In genomic region chr14:57533214-57533613, GRCm38 (mm10) we compare ENCODE assay signal across 9 mouse cellular contexts. TPM values are rescaled to one million over a fixed set of nuclear protein-coding genes. Genes with fewer than 3 reads are reported as not detected.
DNase-seq lines count a peak whose midpoint lies in the region; ATAC-seq and TF ChIP-seq lines count a peak whose summit lies in the region.
"Had no signal": no experiment of that assay in that cellular context is flagged by ENCODE, and none has a peak within 500 bp of the region (broad histone marks: within the 10 kb centered on the region; RNA-seq: fewer than 3 reads in every experiment).

No protein-coding gene starts in this region.

- no peaks in the 10 kb centered on the region for H3K9me3 ChIP-seq in hindbrain, embryonic 11.5 days (ENCODE audit: control insufficient read depth, low read length)
- no peaks in the 10 kb centered on the region for H3K9me3 ChIP-seq in hindbrain, embryonic 14.5 days (ENCODE audit: control insufficient read depth, low read length)
- no peaks in the 10 kb centered on the region for H3K9me3 ChIP-seq in kidney, postnatal 0 days (replicated peaks; ENCODE audit: low read length)
- H3K9me3 ChIP-seq: limb, embryonic 13.5 days had no signal

- 45% methylated on average over 3 of the region's 3 CpGs for whole genome bisulfite sequencing in hindbrain, embryonic 11.5 days
- WGBS in hindbrain, embryonic 14.5 days = 41% methylated on average over 3 of the region's 3 CpGs
- WGBS in kidney, postnatal 0 days = 45% methylated on average over 3 of the region's 3 CpGs

- peaks cover 14% of the 10 kb centered on the region; the same call in 1 of the 2 replicates for H3K27me3 ChIP-seq in hindbrain, embryonic 11.5 days (ENCODE audit: control insufficient read depth, insufficient read depth, low read length)
- peaks cover 5% of the 10 kb centered on the region; the same call in 1 of the 2 replicates for H3K27me3 ChIP-seq in hindbrain, embryonic 14.5 days (ENCODE audit: control insufficient read depth, insufficient read depth, low read length)
- H3K27me3 ChIP-seq in kidney, postnatal 0 days (ENCODE audit: insufficient read depth, low read length) = no peaks in the 10 kb centered on the region

- no peaks in the 10 kb centered on the region for H3K36me3 ChIP-seq in hindbrain, embryonic 11.5 days (ENCODE audit: control insufficient read depth, insufficient read depth, low read length)
- H3K36me3 ChIP-seq in hindbrain, embryonic 14.5 days (replicated peaks; ENCODE audit: control insufficient read depth, insufficient read depth) = no peaks in the 10 kb centered on the region
- H3K36me3 ChIP-seq in kidney, postnatal 0 days (ENCODE audit: insufficient read depth, low read length) = no peaks in the 10 kb centered on the region
- H3K36me3 ChIP-seq: limb, embryonic 13.5 days had no signal

- H3K4me1 ChIP-seq in hindbrain, embryonic 11.5 days (replicated peaks; ENCODE audit: control insufficient read depth, insufficient read depth, low read length) = peaks cover 8% of the 10 kb centered on the region; the same call in 1 of the 2 replicates
- peaks cover 22% of the 10 kb centered on the region for H3K4me1 ChIP-seq in hindbrain, embryonic 14.5 days (replicated peaks; ENCODE audit: control insufficient read depth, insufficient read depth, low read length)
- 0 out of 2 replicates have a peak, but pooled peaks cover 4% of the 10 kb centered on the region for H3K4me1 ChIP-seq in kidney, postnatal 0 days (replicated peaks; ENCODE audit: insufficient read depth, low read length)

- no peak for ATAC-seq in hindbrain, embryonic 11.5 days (ENCODE audit: low FRiP score)
- no peak for ATAC-seq in hindbrain, embryonic 14.5 days (ENCODE audit: low FRiP score)
- ATAC-seq in kidney, postnatal 0 days (replicated peaks; ENCODE audit: low FRiP score, low read depth) = no peak

- no peak overlapping the region for H3K27ac ChIP-seq in hindbrain, embryonic 11.5 days (ENCODE audit: low read depth, low read length)
- no peak overlapping the region for H3K27ac ChIP-seq in hindbrain, embryonic 14.5 days
- H3K27ac ChIP-seq in kidney, postnatal 0 days = no peak overlapping the region

- no peak overlapping the region for H3K9ac ChIP-seq in hindbrain, embryonic 11.5 days (ENCODE audit: low read depth, low read length)
- H3K9ac ChIP-seq in hindbrain, embryonic 14.5 days = no peak overlapping the region
- H3K9ac ChIP-seq in kidney, postnatal 0 days (ENCODE audit: low read depth, low read length) = no peak overlapping the region

- DNase-seq in hindbrain, embryonic 11.5 days (ENCODE audit: low spot score) = peak; percentile 75
- no peak for DNase-seq in hindbrain, embryonic 14.5 days (ENCODE audit: low spot score)
- peak; percentile 39 for DNase-seq in urinary bladder, adult 2 months (ENCODE audit: low spot score)
- DNase-seq in urinary bladder, postnatal 10 days (ENCODE audit: low spot score) = no peak
- DNase-seq in cerebellum, postnatal 25 days = peak; percentile 70 to 82
- DNase-seq in kidney, postnatal 0 days (ENCODE audit: low spot score) = peak; percentile 71
- peak; percentile 55 for DNase-seq in naive thymus-derived CD4-positive, alpha-beta T cell, adult 2 months (ENCODE audit: low read depth)
- no peak for DNase-seq in right cerebral cortex, adult 2 months (ENCODE audit: low spot score in 2 of 2)

- no peak overlapping the region for H3K4me3 ChIP-seq in hindbrain, embryonic 11.5 days (ENCODE audit: low read depth, low read length)
- no peak overlapping the region for H3K4me3 ChIP-seq in hindbrain, embryonic 14.5 days (replicated peaks; ENCODE audit: low read length)
- no peak overlapping the region for H3K4me3 ChIP-seq in kidney, postnatal 0 days (replicated peaks; ENCODE audit: low read depth, low read length)
- H3K4me3 ChIP-seq: limb, embryonic 13.5 days had no signal

- no peak overlapping the region for H3K4me2 ChIP-seq in hindbrain, embryonic 11.5 days (replicated peaks; ENCODE audit: low read depth, low read length)
- H3K4me2 ChIP-seq in hindbrain, embryonic 14.5 days (replicated peaks) = no peak overlapping the region
- H3K4me2 ChIP-seq in kidney, postnatal 0 days (ENCODE audit: low read length) = no peak overlapping the region
- H3K4me2 ChIP-seq: limb, embryonic 13.5 days had no signal

- peak; percentile 88 for TF ChIP-seq CTCF in kidney, postnatal 0 days (IDR thresholded peaks at IDR 0.05; ENCODE audit: low read depth)

RNA-seq across cellular contexts. Expression of gene Il17d, which starts 8.6 kb away (rescaled TPM):
- polyA plus RNA-seq in hindbrain, embryonic 11.5 days (2014; fragmentation: Nextera tagmentation; extraction: Ambion mirVana) = 0.57 and 1.5 TPM in 2 replicates
- polyA plus RNA-seq in hindbrain, embryonic 14.5 days (2014; fragmentation: Nextera tagmentation; extraction: Ambion mirVana) = 4.6 and 4.8 TPM in 2 replicates
- polyA plus RNA-seq in urinary bladder, adult 2 months (2012; rRNA removed) = 19.3 and 21.4 TPM in 2 replicates
- polyA plus RNA-seq in kidney, postnatal 0 days (2015; fragmentation: Nextera tagmentation; extraction: Ambion mirVana) = 2.3 and 3.6 TPM in 2 replicates

RNA-seq across cellular contexts. Expression of gene Eef1akmt1, which starts 38.2 kb away (rescaled TPM):
- polyA plus RNA-seq in hindbrain, embryonic 11.5 days (2014; fragmentation: Nextera tagmentation; extraction: Ambion mirVana) = 88.9 and 90.1 TPM in 2 replicates
- 103 and 109 TPM in 2 replicates for polyA plus RNA-seq in hindbrain, embryonic 14.5 days (2014; fragmentation: Nextera tagmentation; extraction: Ambion mirVana)
- polyA plus RNA-seq in urinary bladder, adult 2 months (2012; rRNA removed) = 30.9 and 34.9 TPM in 2 replicates
- polyA plus RNA-seq in kidney, postnatal 0 days (2015; fragmentation: Nextera tagmentation; extraction: Ambion mirVana) = 80.6 and 84.4 TPM in 2 replicates

Comparison
In these comparisons a context has a peak if more than half of its experiments do, and no peak if none do; other contexts are left out.
1. DNase-seq: peak in hindbrain, embryonic 11.5 days (single experiment), urinary bladder, adult 2 months (single experiment), cerebellum, postnatal 25 days (2 of 2), kidney, postnatal 0 days (single experiment) and naive thymus-derived CD4-positive, alpha-beta T cell, adult 2 months (single experiment); none in hindbrain, embryonic 14.5 days (single experiment), urinary bladder, postnatal 10 days (single experiment) and right cerebral cortex, adult 2 months (0 of 2).